In the genomic region with DNA sequence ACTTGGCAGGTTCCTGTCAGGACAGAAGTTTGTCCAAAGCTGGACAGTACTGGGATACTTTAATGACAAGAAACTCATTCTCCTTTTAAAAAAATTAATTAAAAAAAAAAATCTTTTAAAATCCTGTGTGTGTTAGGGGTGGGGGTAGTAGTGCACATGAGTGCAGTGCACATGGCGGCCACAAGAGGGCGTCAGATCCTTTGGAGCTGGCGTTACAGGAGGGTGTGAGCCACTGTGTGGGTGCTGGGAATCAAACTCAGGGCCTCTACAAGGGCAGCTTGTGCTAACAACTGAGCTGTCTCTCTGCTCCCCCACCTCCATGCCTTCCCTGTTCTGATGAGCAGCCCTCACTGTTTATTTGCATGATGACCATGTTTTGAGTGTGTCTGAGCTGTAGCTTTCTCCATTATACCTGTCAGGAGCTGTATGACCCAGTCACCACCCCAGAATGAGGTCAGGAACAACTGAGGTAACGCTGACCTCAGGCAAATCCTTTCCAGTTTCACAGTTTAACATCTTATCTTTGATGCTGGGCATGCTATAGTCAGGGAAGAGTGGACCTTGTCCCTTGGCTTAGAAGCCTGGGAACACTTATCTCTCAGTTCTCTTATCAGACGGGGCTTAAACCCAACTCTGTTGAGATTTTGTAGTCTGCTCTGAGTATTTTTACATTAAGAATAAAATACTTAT, we compare ENCODE assay signal across 13 mouse cellular contexts. TPM values are rescaled to one million over a fixed set of nuclear protein-coding genes. Genes with fewer than 3 reads are reported as not detected.
A peak's percentile ranks its signal among the peaks of the same experiment; 100 is the strongest.
DNase-seq lines count a peak whose midpoint lies in the region; ATAC-seq and TF ChIP-seq lines count a peak whose summit lies in the region.
"Had no signal": no experiment of that assay in that cellular context is flagged by ENCODE, and none has a peak within 500 bp of the region (broad histone marks: within the 10 kb centered on the region; RNA-seq: fewer than 3 reads in every experiment).

No protein-coding gene starts in this region.

- peak; percentile 57; the same call in 1 of the 2 replicates for TF ChIP-seq CTCF in cerebellum, adult 2 months (IDR thresholded peaks at IDR 0.05; ENCODE audit: borderline replicate concordance, insufficient read depth, low read depth, low read length)
- 0 out of 2 replicates have a peak, but pooled peaks have one; percentile 26 for TF ChIP-seq CTCF in G1E (IDR thresholded peaks at IDR 0.05; ENCODE audit: low read depth, low read length)

- 0 out of 2 replicates have a peak, but pooled peaks have one; percentile 36 for ATAC-seq in liver, embryonic 13.5 days (ENCODE audit: low read depth)
- ATAC-seq in liver, embryonic 12.5 days = no peak
- ATAC-seq in G1E (ENCODE audit: extremely low read depth, insufficient number of reproducible peaks, low FRiP score, poor library complexity, severe bottlenecking) = no peak
- ATAC-seq in intestine, embryonic 15.5 days = peak; percentile 86

- no peak overlapping the region for H3K4me2 ChIP-seq in liver, embryonic 13.5 days
- H3K4me2 ChIP-seq in liver, embryonic 12.5 days = no peak overlapping the region
- H3K4me2 ChIP-seq in intestine, embryonic 15.5 days (replicated peaks) = no peak overlapping the region
- H3K4me2 ChIP-seq: limb, embryonic 13.5 days had no signal

- no peak overlapping the region for H3K9ac ChIP-seq in liver, embryonic 13.5 days
- no peak overlapping the region for H3K9ac ChIP-seq in liver, embryonic 12.5 days
- no peak overlapping the region for H3K9ac ChIP-seq in intestine, embryonic 15.5 days
- H3K9ac ChIP-seq: limb, embryonic 13.5 days had no signal

- DNase-seq in cerebellum, adult 2 months = no peak
- DNase-seq in cerebellum, adult 11 months = no peak
- no peak for DNase-seq in liver, embryonic 13.5 days
- DNase-seq in G1E (ENCODE audit: low spot score) = no peak
- no peak for DNase-seq in cerebellum, adult 9-11 months
- no peak for DNase-seq in frontal cortex, postnatal 36 days (ENCODE audit: low spot score in 2 of 2)
- DNase-seq: kidney, adult 18-20 months; retina, postnatal 1 day had no signal

- no peaks in the 10 kb centered on the region for H3K9me3 ChIP-seq in liver, embryonic 13.5 days (replicated peaks)
- 0 out of 2 replicates have a peak, but pooled peaks cover 5% of the 10 kb centered on the region for H3K9me3 ChIP-seq in liver, embryonic 12.5 days (replicated peaks)
- H3K9me3 ChIP-seq in G1E (replicated peaks) = peaks cover 4% of the 10 kb centered on the region
- no peaks in the 10 kb centered on the region for H3K9me3 ChIP-seq in intestine, embryonic 15.5 days
- H3K9me3 ChIP-seq: limb, embryonic 13.5 days had no signal

- WGBS in cerebellum, adult 2 months = 85% methylated on average over 5 of the region's 5 CpGs
- 59% methylated on average over 5 of the region's 5 CpGs for WGBS in liver, embryonic 13.5 days (ENCODE audit: insufficient replicate concordance)
- WGBS in liver, embryonic 12.5 days (ENCODE audit: insufficient replicate concordance) = 76% methylated on average over 5 of the region's 5 CpGs
- 75% methylated on average over 5 of the region's 5 CpGs for WGBS in intestine, embryonic 15.5 days

- peaks cover 44% of the 10 kb centered on the region for H3K36me3 ChIP-seq in liver, embryonic 13.5 days
- peaks cover 53% of the 10 kb centered on the region for H3K36me3 ChIP-seq in liver, embryonic 12.5 days
- peaks cover 74% of the 10 kb centered on the region for H3K36me3 ChIP-seq in G1E (replicated peaks)
- H3K36me3 ChIP-seq in intestine, embryonic 15.5 days = peaks cover 21% of the 10 kb centered on the region

- no peak overlapping the region for H3K27ac ChIP-seq in cerebellum, adult 2 months (ENCODE audit: insufficient read depth, low read length)
- H3K27ac ChIP-seq in liver, embryonic 13.5 days = no peak overlapping the region
- H3K27ac ChIP-seq in liver, embryonic 12.5 days = no peak overlapping the region
- H3K27ac ChIP-seq in intestine, embryonic 15.5 days = 0 out of 2 replicates have a peak overlapping the region, but pooled peaks have one; percentile 36
- H3K27ac ChIP-seq: limb, embryonic 13.5 days had no signal

- no peak overlapping the region for H3K4me3 ChIP-seq in cerebellum, adult 2 months (replicated peaks; ENCODE audit: insufficient read depth, low read depth, low read length)
- no peak overlapping the region for H3K4me3 ChIP-seq in liver, embryonic 13.5 days (replicated peaks)
- H3K4me3 ChIP-seq in liver, embryonic 12.5 days = no peak overlapping the region
- no peak overlapping the region for H3K4me3 ChIP-seq in G1E (ENCODE audit: low read depth, low read length)
- H3K4me3 ChIP-seq in intestine, embryonic 15.5 days (replicated peaks) = no peak overlapping the region
- H3K4me3 ChIP-seq: erythroblast, embryonic 14.5 days; limb, embryonic 13.5 days; megakaryocyte, embryonic 14.5 days had no signal

- H3K27me3 ChIP-seq in cerebellum, adult 2 months (ENCODE audit: control insufficient read depth, insufficient read depth, low read length) = no peaks in the 10 kb centered on the region
- no peaks in the 10 kb centered on the region for H3K27me3 ChIP-seq in liver, embryonic 13.5 days
- H3K27me3 ChIP-seq in liver, embryonic 12.5 days (replicated peaks) = no peaks in the 10 kb centered on the region
- no peaks in the 10 kb centered on the region for H3K27me3 ChIP-seq in G1E (ENCODE audit: insufficient read depth, low read length)
- no peaks in the 10 kb centered on the region for H3K27me3 ChIP-seq in intestine, embryonic 15.5 days (replicated peaks)
- H3K27me3 ChIP-seq: limb, embryonic 13.5 days; megakaryocyte, embryonic 14.5 days had no signal

- peaks cover 42% of the 10 kb centered on the region for H3K4me1 ChIP-seq in cerebellum, adult 2 months (ENCODE audit: control insufficient read depth, insufficient read depth, low read length)
- H3K4me1 ChIP-seq in liver, embryonic 13.5 days (replicated peaks) = 0 out of 2 replicates have a peak, but pooled peaks cover 12% of the 10 kb centered on the region
- peaks cover 10% of the 10 kb centered on the region for H3K4me1 ChIP-seq in liver, embryonic 12.5 days
- H3K4me1 ChIP-seq in G1E (ENCODE audit: insufficient read depth, low read depth, low read length) = no peaks in the 10 kb centered on the region
- H3K4me1 ChIP-seq in intestine, embryonic 15.5 days (replicated peaks) = 0 out of 2 replicates have a peak, but pooled peaks cover 8% of the 10 kb centered on the region
- H3K4me1 ChIP-seq: limb, embryonic 13.5 days had no signal

- TF ChIP-seq POLR2A in cerebellum, adult 2 months (IDR thresholded peaks at IDR 0.05; ENCODE audit: borderline replicate concordance, insufficient read depth, low read length) = no peak

RNA-seq across cellular contexts. Expression of a gene that starts 39.5 kb away (rescaled TPM):
- 323 and 380 TPM in 2 replicates for polyA plus RNA-seq in cerebellum, adult 2 months (2012; rRNA removed)
- 14.6 and 21.8 TPM in 2 replicates for polyA plus RNA-seq in liver, embryonic 13.5 days (2015; fragmentation: Nextera tagmentation; extraction: Ambion mirVana)
- polyA plus RNA-seq in liver, embryonic 12.5 days (2016; fragmentation: Nextera tagmentation; extraction: Ambion mirVana) = 23.6 and 25.8 TPM in 2 replicates
- total RNA-seq in G1E (2014; fragmentation: Nextera tagmentation) = 30.8 and 37.2 TPM in 2 replicates
- 19.9 and 27.8 TPM in 2 replicates for total RNA-seq in G1E (2017)
- 16.4 and 29.5 TPM in 2 replicates for polyA plus RNA-seq in G1E (2012)
- 46.1 and 49.4 TPM in 2 replicates for polyA plus RNA-seq in intestine, embryonic 15.5 days (2015; fragmentation: Nextera tagmentation; extraction: Ambion mirVana)

Comparison
In these comparisons a context has a peak if more than half of its experiments do, and no peak if none do; other contexts are left out.
1. ATAC-seq: peak in liver, embryonic 13.5 days (single experiment) and intestine, embryonic 15.5 days (single experiment); none in liver, embryonic 12.5 days (single experiment) and G1E (single experiment).